Mouse (Mus musculus) hindbrain, embryonic 12.5 days (tissue): ENCODE measurements at regions not wholly inside any gene's neighbourhood (a gene's known extent, or its start where the extent isn't known, plus 50 kb on each side); places are given as distances from the start of the nearest gene placed in this dataset.

Experiments used
- ATAC-seq: fragments of 200-750 bp; cut with Nextera tagmentation; 2 replicates; pipeline ENCODE4 v1.8.0; 2017; ENCODE audit warnings: moderate TSS enrichment; ENCODE audit not compliant: low FRiP score
- H3K27ac ChIP-seq: fragments of 300-500 bp; sonication (generic); 2 replicates; pipeline ENCODE4 v1.5.1; 2016; ENCODE audit warnings: mild to moderate bottlenecking
- H3K27me3 ChIP-seq: fragments of 300-500 bp; sonication (generic); 2 replicates; pipeline ENCODE4 v1.6.1; 2016; ENCODE audit warnings: mild to moderate bottlenecking
- H3K36me3 ChIP-seq: fragments of 300-500 bp; sonication (generic); 2 replicates; pipeline ENCODE4 v1.6.1; 2016; ENCODE audit warnings: mild to moderate bottlenecking
- H3K4me1 ChIP-seq: fragments of 300-500 bp; sonication (generic); 2 replicates; pipeline ENCODE4 v1.6.1; 2016
- H3K4me2 ChIP-seq: fragments of 300-500 bp; sonication (generic); replicated peaks from 2 replicates; pipeline ENCODE4 v1.6.1; 2016; ENCODE audit warnings: mild to moderate bottlenecking
- H3K4me3 ChIP-seq: fragments of 300-500 bp; sonication (generic); 2 replicates; pipeline ENCODE4 v1.5.1; 2016; ENCODE audit warnings: mild to moderate bottlenecking
- H3K9ac ChIP-seq: fragments of 300-500 bp; sonication (generic); 2 replicates; pipeline ENCODE4 v1.6.1; 2016; ENCODE audit warnings: mild to moderate bottlenecking, moderate library complexity
- H3K9me3 ChIP-seq: fragments of 300-500 bp; sonication (generic); replicated peaks from 2 replicates; pipeline ENCODE4 v1.6.1; 2016; ENCODE audit warnings: mild to moderate bottlenecking
- WGBS: fragments of 180-500 bp; shearing (Covaris S2); methylation state at CpG from one replicate; pipeline ENCODE4 v1.1.7; 2016; 5-methylcytosine and 5-hydroxymethylcytosine counted together

GRCm38 (mm10) chr3:148005831-148006230 is 984.5 kb downstream of the Adgrl2 start:
- Histone ChIP-seq H3K4me2 (no peak overlapping the region), H3K4me1 (no peaks in the 10 kb centered on the region), H3K4me3 (no peak overlapping the region), H3K36me3 (no peaks in the 10 kb centered on the region), H3K9me3 (no peaks in the 10 kb centered on the region), H3K27ac (no peak overlapping the region), H3K9ac (no peak overlapping the region), H3K27me3 (no peaks in the 10 kb centered on the region)
- WGBS = 54% methylated on average over 5 of the region's 5 CpGs
- no peak for ATAC-seq

DNA sequence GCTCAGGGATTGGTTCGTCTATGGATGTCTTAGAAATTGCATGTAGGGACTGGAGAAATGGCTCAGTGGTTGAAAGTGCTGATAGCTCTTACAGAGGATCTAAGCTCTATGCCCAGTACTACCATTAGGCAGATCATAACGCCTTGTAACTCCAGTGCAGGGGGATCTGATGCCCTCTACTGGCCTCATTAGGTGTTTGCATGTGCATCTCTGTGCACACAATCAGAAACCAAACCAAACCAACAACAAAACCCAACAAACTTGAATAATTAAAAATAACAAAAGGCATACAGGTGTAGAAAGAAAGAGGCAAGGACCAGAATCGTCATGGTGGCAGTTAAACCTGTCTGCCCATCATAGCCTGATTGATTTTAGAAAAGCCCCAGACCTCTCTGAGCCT is 986.3 kb downstream of the Adgrl2 start:
- no peak overlapping the region for H3K4me3 ChIP-seq
- 58% methylated on average over 3 of the region's 3 CpGs for WGBS
- H3K4me1 ChIP-seq = no peaks in the 10 kb centered on the region
- no peak overlapping the region for H3K9ac ChIP-seq
- ATAC-seq = no peak
- no peak overlapping the region for H3K4me2 ChIP-seq
- no peaks in the 10 kb centered on the region for H3K36me3 ChIP-seq
- no peak overlapping the region for H3K27ac ChIP-seq
- no peaks in the 10 kb centered on the region for H3K9me3 ChIP-seq
- no peaks in the 10 kb centered on the region for H3K27me3 ChIP-seq

DNA sequence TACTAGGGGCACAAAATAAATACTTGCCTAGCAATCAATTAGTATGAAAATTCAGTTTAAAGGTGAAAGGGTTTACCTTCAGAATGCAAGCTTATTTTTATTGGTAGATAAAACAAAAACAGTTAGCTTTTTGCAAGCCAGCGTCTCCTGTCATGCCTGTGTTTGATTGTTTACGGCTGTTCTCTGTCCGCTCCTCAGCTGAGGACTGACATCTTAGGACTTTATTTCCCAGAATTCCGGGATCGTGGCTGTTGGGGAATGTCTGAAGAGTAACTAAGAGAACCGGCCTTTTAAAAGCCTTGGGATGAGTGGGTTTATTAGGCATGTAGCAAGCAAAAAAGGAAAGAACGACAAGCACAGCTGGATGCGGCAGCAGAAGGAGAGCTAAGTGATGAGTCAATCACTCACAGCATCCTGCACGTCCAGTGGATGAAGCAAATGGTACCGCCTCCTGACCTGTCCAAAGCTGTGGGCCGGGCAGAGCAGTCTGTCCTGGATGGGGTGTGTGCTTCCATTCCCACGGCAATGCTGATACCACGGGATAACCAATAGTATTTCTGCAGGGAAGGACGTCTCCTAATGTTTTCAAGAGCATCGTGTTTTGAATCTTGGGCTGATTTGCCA is 990.9 kb downstream of the Adgrl2 start:
- WGBS = 62% methylated on average over 15 of the region's 15 CpGs
- no peak for ATAC-seq
- Histone ChIP-seq H3K36me3 (no peaks in the 10 kb centered on the region), H3K27ac (no peak overlapping the region), H3K9ac (no peak overlapping the region), H3K9me3 (no peaks in the 10 kb centered on the region), H3K4me2 (no peak overlapping the region), H3K4me1 (no peaks in the 10 kb centered on the region), H3K27me3 (no peaks in the 10 kb centered on the region), H3K4me3 (no peak overlapping the region)

DNA sequence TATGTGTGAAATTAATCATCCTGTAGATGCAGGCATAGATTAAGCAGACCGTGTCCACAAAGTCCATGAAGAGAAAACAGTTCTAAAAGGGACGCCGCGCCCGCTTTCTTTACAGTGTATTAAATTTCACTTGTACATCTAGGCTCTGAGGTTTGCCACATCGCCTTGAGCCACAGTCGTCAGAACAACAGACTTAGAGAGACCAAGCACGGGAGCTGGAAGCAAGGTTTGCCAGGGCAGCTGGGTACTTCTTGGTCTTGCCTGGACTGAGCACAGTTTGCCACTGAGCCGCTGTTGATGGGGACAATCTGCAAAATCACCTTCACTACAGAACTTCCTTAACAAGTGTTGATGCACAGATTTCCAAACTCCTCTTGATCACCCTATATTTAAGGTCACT is 998.6 kb downstream of the Adgrl2 start:
- Histone ChIP-seq H3K9ac (no peak overlapping the region), H3K9me3 (no peaks in the 10 kb centered on the region), H3K27me3 (no peaks in the 10 kb centered on the region), H3K4me1 (no peaks in the 10 kb centered on the region), H3K36me3 (no peaks in the 10 kb centered on the region), H3K27ac (no peak overlapping the region), H3K4me2 (no peak overlapping the region), H3K4me3 (no peak overlapping the region)
- ATAC-seq = no peak
- 68% methylated on average over 9 of the region's 9 CpGs for WGBS

- Histone ChIP-seq H3K27ac (no peak overlapping the region), H3K9me3 (no peaks in the 10 kb centered on the region), H3K27me3 (no peaks in the 10 kb centered on the region), H3K36me3 (no peaks in the 10 kb centered on the region), H3K4me3 (no peak overlapping the region), H3K4me1 (no peaks in the 10 kb centered on the region), H3K9ac (no peak overlapping the region), H3K4me2 (peak overlapping the region; percentile 34)
- no peak for ATAC-seq
- 33% methylated on average over 10 of the region's 10 CpGs for WGBS
These were observed 999.5 kb downstream of the Adgrl2 start for GRCm38 (mm10) chr3:147990831-147991230.

GRCm38 (mm10) chr3:147982831-147983230 is 1007.5 kb downstream of the Adgrl2 start:
- no peak overlapping the region for H3K4me3 ChIP-seq
- H3K4me2 ChIP-seq = no peak overlapping the region
- no peak overlapping the region for H3K27ac ChIP-seq
- H3K9me3 ChIP-seq = no peaks in the 10 kb centered on the region
- H3K27me3 ChIP-seq = no peaks in the 10 kb centered on the region
- ATAC-seq = no peak
- H3K9ac ChIP-seq = no peak overlapping the region
- H3K36me3 ChIP-seq = no peaks in the 10 kb centered on the region
- H3K4me1 ChIP-seq = no peaks in the 10 kb centered on the region
- WGBS = 73% methylated on average over 5 of the region's 5 CpGs

GRCm38 (mm10) chr3:147981621-147982020 is 1008.7 kb downstream of the Adgrl2 start:
- Histone ChIP-seq H3K27me3 (no peaks in the 10 kb centered on the region), H3K4me1 (no peaks in the 10 kb centered on the region), H3K9me3 (no peaks in the 10 kb centered on the region), H3K4me2 (no peak overlapping the region), H3K27ac (no peak overlapping the region), H3K4me3 (no peak overlapping the region), H3K9ac (no peak overlapping the region), H3K36me3 (no peaks in the 10 kb centered on the region)
- ATAC-seq = no peak
- WGBS = 70% methylated on average over 4 of the region's 4 CpGs

GRCm38 (mm10) chr3:147976579-147976978 is 1013.8 kb downstream of the Adgrl2 start:
- 95% methylated on average over 3 of the region's 3 CpGs for WGBS
- Histone ChIP-seq H3K36me3 (no peaks in the 10 kb centered on the region), H3K4me1 (0 out of 2 replicates have a peak, but pooled peaks cover 4% of the 10 kb centered on the region), H3K27ac (no peak overlapping the region), H3K27me3 (0 out of 2 replicates have a peak, but pooled peaks cover 2% of the 10 kb centered on the region), H3K9ac (no peak overlapping the region), H3K4me3 (no peak overlapping the region), H3K9me3 (no peaks in the 10 kb centered on the region), H3K4me2 (no peak overlapping the region)
- no peak for ATAC-seq

- H3K27me3 ChIP-seq = 0 out of 2 replicates have a peak, but pooled peaks cover 2% of the 10 kb centered on the region
- no peak overlapping the region for H3K9ac ChIP-seq
- no peak overlapping the region for H3K4me2 ChIP-seq
- WGBS = 86% methylated on average over 6 of the region's 6 CpGs
- ATAC-seq = no peak
- no peaks in the 10 kb centered on the region for H3K9me3 ChIP-seq
- H3K36me3 ChIP-seq = no peaks in the 10 kb centered on the region
- 0 out of 2 replicates have a peak, but pooled peaks cover 4% of the 10 kb centered on the region for H3K4me1 ChIP-seq
- no peak overlapping the region for H3K4me3 ChIP-seq
- H3K27ac ChIP-seq = no peak overlapping the region
These were observed 1014.3 kb downstream of the Adgrl2 start for GRCm38 (mm10) chr3:147976069-147976468.

DNA sequence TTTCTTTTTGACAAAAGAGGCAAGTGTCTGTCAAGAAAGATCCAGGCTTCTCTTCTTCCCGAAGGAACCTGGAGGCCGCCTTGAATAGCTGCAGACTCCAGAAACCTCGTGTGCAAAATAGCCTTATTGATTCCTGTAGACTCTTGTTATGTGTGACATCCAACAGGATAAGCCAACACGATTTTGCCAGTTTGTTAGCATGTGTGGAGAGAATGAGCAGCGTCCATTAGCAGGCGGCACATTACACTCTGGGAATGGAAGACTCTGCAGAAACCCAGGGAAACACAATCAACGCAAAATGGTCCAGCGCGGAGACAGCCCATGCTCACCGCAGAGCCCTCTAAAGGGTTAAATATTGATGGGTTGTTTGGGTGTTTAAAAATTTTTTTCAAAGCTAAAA is 1014.9 kb downstream of the Adgrl2 start:
- Histone ChIP-seq H3K9me3 (no peaks in the 10 kb centered on the region), H3K27ac (no peak overlapping the region), H3K36me3 (no peaks in the 10 kb centered on the region), H3K4me3 (no peak overlapping the region), H3K4me2 (no peak overlapping the region), H3K27me3 (0 out of 2 replicates have a peak, but pooled peaks cover 2% of the 10 kb centered on the region), H3K9ac (no peak overlapping the region), H3K4me1 (0 out of 2 replicates have a peak, but pooled peaks cover 4% of the 10 kb centered on the region)
- WGBS = 73% methylated on average over 10 of the region's 10 CpGs
- peak; percentile 43; the same call in 1 of the 2 replicates for ATAC-seq

- H3K27ac ChIP-seq = no peak overlapping the region
These were observed 1015.8 kb downstream of the Adgrl2 start for GRCm38 (mm10) chr3:147974515-147974914.

DNA sequence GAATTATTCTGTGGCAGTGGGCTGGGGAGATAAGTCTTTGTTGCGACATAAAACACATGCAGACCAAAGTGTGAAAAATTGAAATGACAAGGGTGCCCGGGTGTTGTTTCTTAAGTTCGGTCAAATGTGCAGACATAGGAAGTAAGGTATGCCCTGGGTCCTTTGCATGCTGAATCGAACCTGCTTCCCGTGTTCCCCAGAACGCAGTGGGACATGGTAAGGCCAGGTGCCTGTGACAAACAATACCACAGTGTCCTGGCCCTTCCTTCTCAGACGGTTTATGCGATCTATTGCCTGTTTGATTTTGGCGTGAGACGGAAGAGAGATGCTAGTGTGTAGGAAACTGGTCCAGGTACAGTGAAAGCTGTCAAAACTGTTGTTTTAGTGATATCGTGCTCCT is 1022.1 kb downstream of the Adgrl2 start:
- peak; percentile 57 for ATAC-seq
- peaks cover 20% of the 10 kb centered on the region for H3K4me1 ChIP-seq
- H3K9me3 ChIP-seq = no peaks in the 10 kb centered on the region
- H3K4me2 ChIP-seq = peak overlapping the region; percentile 1; the same call in 1 of the 2 replicates
- no peaks in the 10 kb centered on the region for H3K36me3 ChIP-seq
- WGBS = 57% methylated on average over 11 of the region's 11 CpGs
- H3K27ac ChIP-seq = no peak overlapping the region; the same call in 1 of the 2 replicates
- H3K4me3 ChIP-seq = no peak overlapping the region
- H3K27me3 ChIP-seq = 0 out of 2 replicates have a peak, but pooled peaks cover 2% of the 10 kb centered on the region
- no peak overlapping the region for H3K9ac ChIP-seq

More at GRCm38 (mm10) chr3:147974515-147974914, 1015.8 kb downstream of the Adgrl2 start:
- 0 out of 2 replicates have a peak, but pooled peaks cover 4% of the 10 kb centered on the region for H3K4me1 ChIP-seq
- 51% methylated on average over 8 of the region's 8 CpGs for WGBS
- ATAC-seq = no peak
- no peaks in the 10 kb centered on the region for H3K9me3 ChIP-seq
- 0 out of 2 replicates have a peak, but pooled peaks cover 2% of the 10 kb centered on the region for H3K27me3 ChIP-seq
- no peak overlapping the region for H3K4me2 ChIP-seq
- H3K36me3 ChIP-seq = no peaks in the 10 kb centered on the region
- H3K9ac ChIP-seq = no peak overlapping the region
- H3K4me3 ChIP-seq = no peak overlapping the region

DNA sequence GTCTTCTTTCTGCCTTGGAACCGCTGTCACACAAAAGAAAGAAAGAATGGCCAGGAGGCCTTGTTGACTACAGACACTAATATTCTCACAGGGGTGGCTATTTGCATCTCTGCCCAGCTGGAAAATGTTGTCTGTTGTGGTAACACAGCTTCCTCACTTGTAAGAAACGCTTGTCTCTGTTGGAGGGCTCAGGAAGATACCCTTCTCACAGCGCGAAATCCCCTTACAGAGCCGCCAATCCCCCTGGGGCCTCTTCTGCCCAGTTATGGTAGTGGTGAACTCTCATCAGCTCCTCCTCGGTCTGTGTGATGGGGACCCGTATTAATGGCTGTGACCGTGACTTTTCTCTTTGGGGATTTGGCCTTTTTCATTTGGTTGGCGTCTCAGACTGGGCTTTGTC is 1022.5 kb downstream of the Adgrl2 start:
- peak; percentile 80 for ATAC-seq
- 19% methylated on average over 9 of the region's 9 CpGs for WGBS

More for the DNA sequence above, 1022.5 kb downstream of the Adgrl2 start:
- Histone ChIP-seq H3K36me3 (no peaks in the 10 kb centered on the region), H3K4me1 (peaks cover 20% of the 10 kb centered on the region), H3K9ac (no peak overlapping the region), H3K4me2 (peak overlapping the region; percentile 1; the same call in 1 of the 2 replicates), H3K27ac (0 out of 2 replicates have a peak overlapping the region, but pooled peaks have one; percentile 35), H3K27me3 (0 out of 2 replicates have a peak, but pooled peaks cover under 1% of the 10 kb centered on the region), H3K4me3 (no peak overlapping the region), H3K9me3 (no peaks in the 10 kb centered on the region)
